In genomic region chr17:15096853-15097252, GRCm38 (mm10) we compare ENCODE assay signal across 10 mouse cellular contexts. TPM values are rescaled to one million over a fixed set of nuclear protein-coding genes. Genes with fewer than 3 reads are reported as not detected.
"Had no signal": no experiment of that assay in that cellular context is flagged by ENCODE, and none has a peak within 500 bp of the region (broad histone marks: within the 10 kb centered on the region; RNA-seq: fewer than 3 reads in every experiment).

No protein-coding gene starts in this region.

- DNase-seq: kidney, adult 9 months; kidney, postnatal 36 days; left cerebral cortex, postnatal 4 days; lung, embryonic 14.5 days; midbrain, embryonic 14.5 days; right cerebral cortex, adult 18-20 months; right cerebral cortex, postnatal 25 days; thymus, adult 18-20 months; thymus, postnatal 14 days had no signal

RNA-seq across cellular contexts. Expression of gene Tcte3, which starts 55.6 kb away (rescaled TPM):
- total RNA-seq: liver, adult 2 months had no signal
